Mouse (Mus musculus) heart, embryonic 10.5 days (tissue): ENCODE data around the gene Ntn5. TPM values are rescaled to one million over a fixed set of nuclear protein-coding genes. Genes with fewer than 3 reads are reported as not detected.

ENCODE experiments used
- DNase-seq: peaks from one replicate; pipeline ENCODE4 v3.0.0-alpha.2; 2017; ENCODE audit warnings: low spot score
- H3K27ac ChIP-seq: fragments of 300-500 bp; sonication (generic); 2 replicates; pipeline ENCODE4 v1.5.1; 2016; ENCODE audit warnings: mild to moderate bottlenecking
- H3K27me3 ChIP-seq: fragments of 300-500 bp; sonication (generic); 2 replicates; pipeline ENCODE4 v1.6.1; 2016; ENCODE audit warnings: mild to moderate bottlenecking; ENCODE audit not compliant: poor library complexity, insufficient read depth, severe bottlenecking
- H3K36me3 ChIP-seq: fragments of 300-500 bp; sonication (generic); 2 replicates; pipeline ENCODE4 v1.6.1; 2016; ENCODE audit warnings: mild to moderate bottlenecking, moderate library complexity
- H3K4me1 ChIP-seq: fragments of 300-500 bp; sonication (generic); 2 replicates; pipeline ENCODE4 v1.6.1; 2016; ENCODE audit warnings: mild to moderate bottlenecking
- H3K4me3 ChIP-seq: fragments of 300-500 bp; sonication (generic); 2 replicates; pipeline ENCODE4 v1.5.1; 2016; ENCODE audit warnings: mild to moderate bottlenecking, moderate library complexity
- H3K9me3 ChIP-seq: fragments of 300-500 bp; sonication (generic); 2 replicates; pipeline ENCODE4 v1.6.1; 2016; ENCODE audit warnings: mild to moderate bottlenecking, moderate library complexity
- WGBS: fragments of 180-500 bp; shearing (Covaris S2); methylation state at CpG from one replicate; pipeline ENCODE4 v1.1.7; 2016; 5-methylcytosine and 5-hydroxymethylcytosine counted together
- polyA plus RNA-seq: library from polyadenylated mRNA; unstranded; fragments of >200 nt; fragmentation: Nextera tagmentation; extraction: Ambion mirVana; gene quantifications from 2 replicates; pipeline ENCODE4 v1.2.1, GENCODE M21; 2016

The Ntn5 gene
- polyA plus RNA-seq, 1 experiment from 2014 or later, result 0.13 TPM

DNA sequence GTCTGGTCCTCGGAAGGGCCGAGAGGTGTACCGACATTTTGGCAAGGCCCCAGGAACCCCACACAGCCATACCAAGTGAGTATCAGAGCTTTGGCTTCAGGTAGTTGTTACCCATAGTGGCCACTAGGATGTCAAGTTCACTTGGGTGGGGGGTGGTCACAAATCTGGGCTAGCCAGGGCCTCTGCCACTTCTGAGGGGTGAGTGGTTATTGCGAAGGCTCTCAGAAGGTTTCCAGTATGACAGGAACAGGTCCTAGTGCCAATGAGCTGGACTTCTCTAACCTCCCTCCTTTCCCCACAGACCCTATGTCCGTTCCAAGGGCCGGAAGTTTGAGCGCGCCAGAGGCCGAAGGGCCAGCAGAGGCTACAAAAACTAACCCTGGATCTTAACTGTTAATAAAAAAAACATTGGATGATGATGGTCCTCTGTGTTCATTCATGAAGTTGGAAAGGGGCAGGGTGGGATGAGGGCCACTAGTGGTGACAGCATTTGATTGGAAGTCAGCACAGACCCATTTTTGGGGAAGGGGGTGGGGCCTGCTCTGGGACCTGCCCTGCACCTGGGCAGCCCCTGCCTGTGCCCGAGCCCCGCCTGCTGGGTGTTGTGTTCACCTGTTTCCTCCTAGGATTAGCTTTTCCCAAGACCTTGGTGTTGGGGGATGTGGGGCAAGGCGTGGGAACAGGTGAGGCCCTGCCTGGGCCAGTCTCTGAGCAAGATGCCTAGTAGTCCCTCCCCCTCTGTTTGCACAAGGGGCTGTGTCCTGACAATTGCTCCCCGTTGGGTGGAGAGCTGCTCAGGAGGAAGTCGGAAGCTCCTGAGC is 36.8 kb downstream of the Ntn5 start, which contains the start of gene Fam83e:
Gene Fam83e, plus strand, starts transcription at position 800 of the 821 bp plus-strand sequence.
- no peak for DNase-seq
- no peaks in the 10 kb centered on the region for H3K27me3 ChIP-seq
- WGBS, result 84% methylated on average over 14 of the region's 14 CpGs
- no peaks in the 10 kb centered on the region for H3K9me3 ChIP-seq
- peak within 1 kb of the TSS; percentile 99; the same call in 1 of the 2 replicates for H3K4me3 ChIP-seq
- H3K36me3 ChIP-seq, result peaks cover 69% of the 10 kb centered on the region
- H3K27ac ChIP-seq, result peak within 1 kb of the TSS; percentile 42; the same call in 1 of the 2 replicates
- H3K4me1 ChIP-seq, result peaks cover 52% of the 10 kb centered on the region

DNA sequence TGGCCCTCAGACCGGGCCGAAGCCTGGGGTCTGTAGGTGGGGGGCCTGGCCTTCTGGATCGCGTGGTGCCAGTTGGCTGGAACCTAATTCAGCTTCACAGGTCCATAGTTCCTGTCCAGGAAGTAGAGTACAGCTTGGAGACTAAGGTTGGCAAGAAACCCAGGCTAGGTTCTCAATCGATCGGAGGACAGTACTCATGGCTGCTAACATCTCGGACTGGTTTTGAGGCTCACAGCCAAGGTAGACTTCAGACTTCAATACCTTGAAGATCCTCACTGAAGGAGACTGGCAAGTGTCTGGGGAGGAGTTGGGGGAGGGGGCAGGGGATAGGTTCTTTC is 37.4 kb downstream of the Ntn5 start:
- H3K9me3 ChIP-seq, result no peaks in the 10 kb centered on the region
- WGBS, result 79% methylated on average over 7 of the region's 7 CpGs
- H3K4me3 ChIP-seq, result no peak overlapping the region
- H3K4me1 ChIP-seq, result peaks cover 46% of the 10 kb centered on the region
- no peaks in the 10 kb centered on the region for H3K27me3 ChIP-seq
- H3K36me3 ChIP-seq, result peaks cover 75% of the 10 kb centered on the region
- H3K27ac ChIP-seq, result no peak overlapping the region
- DNase-seq, result no peak

DNA sequence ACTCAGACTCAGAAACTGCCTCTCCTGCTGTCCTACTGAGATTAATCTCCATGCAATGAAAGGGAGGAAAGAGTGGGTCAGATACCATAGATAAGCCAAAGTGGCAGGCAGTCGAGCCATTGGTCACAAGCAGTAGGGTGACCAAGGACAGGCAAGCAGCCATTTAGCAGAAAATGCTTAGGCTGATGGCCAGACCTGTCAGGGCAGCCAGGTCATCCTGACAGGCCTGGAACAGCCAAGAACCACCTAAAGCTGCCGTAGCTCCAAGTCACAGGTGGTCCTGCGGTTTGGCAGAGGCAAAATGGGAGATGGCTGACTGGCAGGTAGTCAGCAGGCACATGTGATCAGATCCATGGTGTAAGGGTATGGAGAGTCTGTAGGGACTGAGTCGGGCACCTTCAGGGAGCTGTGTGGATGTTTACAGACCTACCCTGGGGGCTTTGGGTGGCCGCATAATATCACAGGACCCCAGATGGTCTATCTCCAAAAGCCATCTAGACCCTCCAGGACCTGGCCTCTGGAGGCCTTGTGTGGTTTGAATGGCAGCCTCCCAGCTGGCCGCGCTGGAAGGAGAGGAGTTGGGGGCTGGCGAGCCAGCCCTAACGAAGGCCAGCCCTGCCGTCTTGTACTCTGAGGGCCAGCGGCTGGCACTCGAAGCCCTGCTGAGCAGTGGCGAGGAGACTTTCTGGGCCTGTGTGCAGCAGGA is 38.0 kb downstream of the Ntn5 start:
- Histone ChIP-seq H3K27ac (peak overlapping the region; percentile 42; the same call in 1 of the 2 replicates), H3K36me3 (peaks cover 81% of the 10 kb centered on the region), H3K27me3 (no peaks in the 10 kb centered on the region), H3K4me1 (peaks cover 43% of the 10 kb centered on the region), H3K9me3 (no peaks in the 10 kb centered on the region), H3K4me3 (0 out of 2 replicates have a peak overlapping the region, but pooled peaks have one; percentile 15)
- DNase-seq, result no peak
- WGBS, result 73% methylated on average over 13 of the region's 13 CpGs

DNA sequence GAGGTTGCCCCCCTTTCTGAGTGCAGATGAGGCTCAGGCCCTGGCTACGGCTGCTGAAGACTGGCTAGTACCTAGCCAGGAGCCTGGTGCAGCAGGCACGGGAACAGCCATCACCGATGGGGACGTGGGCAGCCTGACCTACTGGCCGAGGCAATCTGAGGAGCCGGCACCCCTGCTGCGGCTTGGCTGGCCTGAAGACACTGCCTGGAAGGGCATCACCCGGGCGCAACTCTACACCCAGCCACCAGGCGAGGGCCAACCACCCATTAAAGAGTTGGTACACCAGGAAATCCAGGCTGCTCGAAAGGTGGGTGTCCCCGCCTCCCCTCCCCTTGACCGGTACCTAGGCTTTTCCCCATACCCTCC is 38.5 kb downstream of the Ntn5 start:
- H3K4me3 ChIP-seq, result 0 out of 2 replicates have a peak overlapping the region, but pooled peaks have one; percentile 15
- WGBS, result 71% methylated on average over 13 of the region's 13 CpGs
- H3K36me3 ChIP-seq, result peaks cover 85% of the 10 kb centered on the region
- H3K9me3 ChIP-seq, result no peaks in the 10 kb centered on the region
- peak overlapping the region; percentile 42; the same call in 1 of the 2 replicates for H3K27ac ChIP-seq
- H3K4me1 ChIP-seq, result peaks cover 40% of the 10 kb centered on the region
- no peak for DNase-seq
- H3K27me3 ChIP-seq, result no peaks in the 10 kb centered on the region

DNA sequence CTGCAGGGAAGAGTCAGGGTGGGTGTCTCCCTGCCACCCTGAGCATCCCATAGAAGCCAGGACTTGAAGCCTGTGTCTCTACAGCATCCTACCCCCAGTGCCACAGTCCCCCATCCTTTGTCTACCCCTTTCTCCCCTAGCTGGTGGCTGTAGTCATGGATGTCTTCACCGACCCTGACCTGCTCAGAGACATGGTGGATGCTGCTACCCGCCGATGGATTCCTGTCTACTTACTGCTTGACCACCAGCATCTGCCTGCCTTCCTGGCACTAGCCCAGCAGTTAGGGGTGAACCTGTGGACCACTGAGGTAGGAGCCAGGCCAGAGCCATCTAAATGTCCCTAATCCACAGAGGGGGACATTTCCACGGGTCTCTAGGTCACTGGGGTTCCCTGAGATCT is 39.5 kb downstream of the Ntn5 start:
- H3K4me3 ChIP-seq, result no peak overlapping the region
- DNase-seq, result no peak
- H3K27ac ChIP-seq, result no peak overlapping the region
- peaks cover 90% of the 10 kb centered on the region for H3K36me3 ChIP-seq
- WGBS, result 86% methylated on average over 4 of the region's 4 CpGs
- no peaks in the 10 kb centered on the region for H3K27me3 ChIP-seq
- H3K9me3 ChIP-seq, result no peaks in the 10 kb centered on the region
- H3K4me1 ChIP-seq, result peaks cover 40% of the 10 kb centered on the region

DNA sequence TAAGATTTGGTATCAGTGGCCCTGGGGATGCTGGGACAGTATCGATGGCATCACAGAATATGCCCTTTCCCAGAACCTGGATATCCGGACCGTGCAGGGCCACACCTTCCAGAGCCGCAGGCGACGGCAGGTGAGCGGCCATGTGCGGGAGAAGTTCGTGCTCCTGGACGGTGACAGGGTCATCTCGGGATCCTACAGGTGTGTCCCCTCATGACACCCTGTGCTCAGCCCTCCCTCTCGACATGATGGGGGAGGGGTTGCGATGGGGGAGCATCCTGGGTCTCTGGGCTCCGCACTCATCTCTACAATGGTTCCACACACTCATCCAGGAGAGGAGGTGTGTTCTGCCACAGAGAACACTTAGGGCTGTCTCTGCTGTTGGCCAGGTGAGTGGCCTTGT is 40.0 kb downstream of the Ntn5 start:
- DNase-seq, result no peak
- 94% methylated on average over 14 of the region's 14 CpGs for WGBS
- Histone ChIP-seq H3K4me1 (peaks cover 38% of the 10 kb centered on the region), H3K4me3 (no peak overlapping the region), H3K27me3 (no peaks in the 10 kb centered on the region), H3K27ac (no peak overlapping the region), H3K36me3 (peaks cover 92% of the 10 kb centered on the region), H3K9me3 (no peaks in the 10 kb centered on the region)

DNA sequence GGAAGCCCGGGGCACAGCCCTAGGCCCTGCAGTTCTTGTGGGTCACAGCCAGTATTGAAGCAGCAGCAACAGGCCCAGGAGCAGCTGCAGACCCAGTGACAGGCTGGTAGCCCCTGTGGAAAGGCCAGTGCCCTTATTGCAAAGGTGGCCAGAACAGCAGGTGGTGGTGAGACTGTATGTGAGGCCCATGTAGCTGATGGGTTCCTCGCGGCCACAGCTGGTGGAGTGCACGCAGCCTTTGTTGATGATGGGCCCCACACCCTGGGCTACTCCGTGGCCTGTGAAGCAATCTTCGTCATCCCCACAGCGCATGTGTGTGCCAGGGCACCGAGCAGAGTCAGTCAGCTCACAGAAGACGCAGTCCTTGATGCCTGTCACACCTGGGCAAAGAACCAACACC is 41.3 kb downstream of the Ntn5 start:
- Histone ChIP-seq H3K4me3 (no peak overlapping the region), H3K36me3 (peaks cover 86% of the 10 kb centered on the region), H3K27me3 (no peaks in the 10 kb centered on the region), H3K9me3 (no peaks in the 10 kb centered on the region), H3K4me1 (peaks cover 33% of the 10 kb centered on the region), H3K27ac (no peak overlapping the region)
- DNase-seq, result no peak
- 92% methylated on average over 9 of the region's 9 CpGs for WGBS

DNA sequence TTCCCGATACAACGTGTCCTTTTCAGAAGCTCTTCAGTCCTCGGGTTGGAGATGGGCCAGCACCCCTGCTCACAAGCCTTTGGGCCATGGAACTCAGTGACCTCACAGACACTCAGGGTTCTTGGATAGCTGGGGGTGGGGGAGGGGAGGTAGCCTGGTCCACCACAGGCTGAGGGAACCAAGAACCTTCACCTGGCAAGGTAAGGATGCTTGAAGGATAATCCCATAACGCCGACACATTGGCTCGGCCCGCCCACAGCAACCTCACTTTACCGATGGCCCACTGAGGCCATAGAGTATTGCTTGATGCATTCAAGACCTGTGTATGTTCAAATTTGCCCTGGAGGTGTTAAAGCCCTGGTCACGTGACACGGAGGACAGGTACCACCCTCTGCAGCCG is 41.9 kb downstream of the Ntn5 start, which contains the start of gene Spaca4:
Gene Spaca4, minus strand, starts transcription at position 101 of the 400 bp plus-strand sequence.
- Histone ChIP-seq H3K9me3 (no peaks in the 10 kb centered on the region), H3K4me3 (no peak within 1 kb of the TSS), H3K27ac (no peak within 1 kb of the TSS), H3K4me1 (peaks cover 37% of the 10 kb centered on the region), H3K27me3 (no peaks in the 10 kb centered on the region), H3K36me3 (peaks cover 81% of the 10 kb centered on the region)
- no peak for DNase-seq
- WGBS, result 92% methylated on average over 11 of the region's 11 CpGs

DNA sequence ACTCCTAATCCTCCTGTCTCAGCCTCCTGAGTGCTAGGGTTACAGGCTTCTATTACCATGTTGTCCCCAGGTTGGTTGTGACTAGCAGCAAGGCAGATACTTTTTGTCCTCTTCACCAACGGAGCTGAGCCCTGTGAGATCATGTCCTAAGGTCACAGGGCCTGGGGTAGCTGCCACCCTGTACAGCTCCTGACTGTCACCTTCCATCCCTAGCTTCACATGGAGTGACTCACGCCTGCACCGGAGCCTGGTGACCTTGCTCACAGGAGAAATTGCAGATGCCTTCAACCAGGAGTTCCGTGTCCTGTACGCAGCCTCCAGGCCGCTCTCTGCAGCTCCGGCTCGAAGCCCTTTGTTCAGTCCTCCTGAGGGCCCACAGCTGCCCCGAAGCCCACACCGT is 42.6 kb downstream of the Ntn5 start:
- peaks cover 74% of the 10 kb centered on the region for H3K36me3 ChIP-seq
- H3K4me3 ChIP-seq, result no peak overlapping the region
- WGBS, result 94% methylated on average over 10 of the region's 10 CpGs

DNA sequence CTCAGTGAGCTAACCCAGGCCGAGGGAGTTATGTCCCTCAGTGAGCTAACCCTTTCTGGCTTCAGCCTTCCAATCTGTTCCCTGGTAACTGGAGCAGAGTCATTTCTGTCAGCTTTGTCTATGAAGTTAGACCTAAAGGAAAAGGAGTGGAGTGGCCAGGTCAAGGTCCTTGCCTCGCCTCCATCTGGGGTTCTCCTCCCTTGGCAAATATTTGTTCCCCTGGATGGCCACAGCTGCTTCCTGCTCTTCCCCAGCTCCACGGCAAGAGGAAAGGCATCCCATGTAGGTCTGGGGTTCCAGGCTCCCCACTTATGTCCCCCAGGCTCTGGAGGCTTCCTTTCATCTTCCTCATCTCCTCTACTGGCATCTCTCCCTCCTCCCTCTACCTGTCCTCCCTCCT is 43.8 kb downstream of the Ntn5 start:
- Histone ChIP-seq H3K9me3 (no peaks in the 10 kb centered on the region), H3K36me3 (peaks cover 62% of the 10 kb centered on the region), H3K27me3 (no peaks in the 10 kb centered on the region), H3K4me1 (peaks cover 26% of the 10 kb centered on the region), H3K4me3 (no peak overlapping the region), H3K27ac (no peak overlapping the region)
- 92% methylated on average over 3 of the region's 3 CpGs for WGBS
- DNase-seq, result no peak

More for the DNA sequence above, 42.6 kb downstream of the Ntn5 start:
- Histone ChIP-seq H3K9me3 (no peaks in the 10 kb centered on the region), H3K4me1 (peaks cover 37% of the 10 kb centered on the region), H3K27ac (no peak overlapping the region), H3K27me3 (no peaks in the 10 kb centered on the region)
- no peak for DNase-seq

DNA sequence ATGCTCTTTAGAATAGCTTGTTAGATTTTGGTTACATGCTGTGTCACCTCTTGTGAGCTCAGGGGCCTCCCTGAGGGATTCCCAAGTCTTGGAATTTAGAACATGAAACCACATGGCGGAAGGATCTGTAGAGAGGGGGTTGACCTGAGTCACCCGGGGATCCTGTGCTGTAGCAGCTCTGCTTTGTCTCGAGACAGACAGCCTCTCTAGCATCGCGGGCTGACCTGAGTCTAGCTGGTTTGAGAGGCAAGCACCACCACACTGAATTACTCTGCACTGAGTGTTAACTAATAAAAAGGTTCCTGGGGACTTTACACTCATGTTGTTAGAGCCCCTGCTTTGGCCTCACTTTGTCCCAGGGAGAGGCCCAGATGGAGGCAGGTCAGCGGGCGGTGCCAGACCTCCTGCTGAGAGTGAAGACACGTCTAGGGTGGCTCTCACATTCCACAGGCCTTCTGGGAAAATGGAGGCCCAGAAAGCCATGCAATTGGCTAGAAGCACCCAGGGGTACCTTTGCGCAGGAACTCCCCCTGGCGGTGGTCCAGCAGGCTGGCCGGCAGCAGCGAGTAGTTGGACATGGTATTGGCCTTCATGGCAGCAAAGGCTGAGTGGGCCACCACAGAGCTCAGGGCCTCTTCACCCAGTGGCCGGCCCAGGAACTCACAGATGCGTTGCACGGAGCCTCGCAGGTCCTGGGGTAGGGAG is 47.1 kb downstream of the Ntn5 start:
- peak; percentile 90 for DNase-seq
- Histone ChIP-seq H3K27me3 (no peaks in the 10 kb centered on the region), H3K36me3 (peaks cover 29% of the 10 kb centered on the region), H3K9me3 (no peaks in the 10 kb centered on the region), H3K4me1 (peaks cover 25% of the 10 kb centered on the region), H3K27ac (peak overlapping the region; percentile 59), H3K4me3 (no peak overlapping the region)
- 14% methylated on average over 16 of the region's 16 CpGs for WGBS

DNA sequence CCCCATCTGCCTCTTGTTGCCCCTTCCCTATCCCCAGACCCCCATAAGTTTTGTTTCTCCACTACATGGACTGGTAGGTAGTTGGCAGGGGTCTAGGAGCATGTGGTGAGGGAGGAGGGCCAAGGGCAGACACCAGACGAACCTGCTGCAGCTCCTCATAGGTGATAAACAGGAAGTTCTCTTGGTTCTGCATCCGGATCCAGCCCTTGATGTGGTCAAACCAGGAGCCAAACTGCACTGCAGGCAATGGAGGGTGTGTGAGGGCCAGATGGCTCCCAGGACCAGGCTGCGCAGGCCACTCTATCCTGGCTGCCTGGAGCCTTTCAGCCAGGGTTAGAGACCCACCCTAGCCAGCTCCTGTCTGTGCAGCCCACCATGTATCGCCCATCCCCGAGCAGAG is 49.7 kb downstream of the Ntn5 start:
- no peak for DNase-seq
- Histone ChIP-seq H3K4me1 (peaks cover 21% of the 10 kb centered on the region), H3K27ac (no peak overlapping the region), H3K27me3 (no peaks in the 10 kb centered on the region), H3K36me3 (peaks cover 10% of the 10 kb centered on the region; the same call in 1 of the 2 replicates), H3K9me3 (no peaks in the 10 kb centered on the region), H3K4me3 (no peak overlapping the region)
- WGBS, result 74% methylated on average over 5 of the region's 5 CpGs
